Mouse (Mus musculus): ENCODE data around the gene Olfr456. TPM values are rescaled to one million over a fixed set of nuclear protein-coding genes. Genes with fewer than 3 reads are reported as not detected.
"Not testable (repeated sequence)": the region's sequence is repeated elsewhere in the genome, so short reads cannot be mapped to it uniquely, and the experiment has no call there.

The Olfr456 gene
- total and polyA plus RNA-seq, 3 experiments, result not detected

DNA sequence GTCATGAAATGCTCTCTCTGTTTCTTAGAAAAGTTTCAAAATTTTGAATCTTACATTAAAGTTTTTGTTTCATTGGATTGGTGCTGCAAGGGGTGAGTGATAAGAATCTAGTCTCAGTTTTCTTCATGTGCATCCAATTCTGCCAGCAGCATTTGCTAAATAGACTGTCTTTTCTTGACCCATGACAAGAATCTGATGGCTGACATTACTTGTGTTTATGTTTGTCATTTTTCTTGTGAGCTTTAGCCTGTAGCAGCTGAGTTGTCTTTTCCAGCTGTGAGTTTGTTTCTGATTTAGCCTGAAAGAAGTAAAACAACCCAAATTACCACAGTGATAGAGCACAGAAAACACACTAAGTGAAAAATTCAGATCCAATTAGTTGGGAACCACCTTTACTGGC lies 2.4 kb downstream of the Olfr456 start:
- Histone ChIP-seq H3K36me3 (ENCODE audit: control insufficient read depth in 1 of 2, insufficient read depth in 2 of 2, low read length in 2 of 2) (no peaks in the 10 kb centered on the region), H3K27me3 (ENCODE audit: control insufficient read depth in 1 of 2, insufficient read depth in 2 of 2, low read length in 2 of 2) (no peaks in the 10 kb centered on the region)
- no peak for DNase-seq (ENCODE audit: low read depth, low spot score)

GRCm38 (mm10) chr6:42476235-42476634 lies 10.8 kb downstream of the Olfr456 start, which contains the start of gene Olfr457:
Gene Olfr457 (minus strand): TSS chr6:42476335.
- Histone ChIP-seq H3K9me3 (replicated peaks; ENCODE audit: insufficient read depth, low read length) (no peaks in the 10 kb centered on the region), H3K4me3 (ENCODE audit: control insufficient read depth in 1 of 2, insufficient read depth in 1 of 2, low read depth in 2 of 2, low read length in 2 of 2) (no peak within 1 kb of the TSS), H3K79me2 (ENCODE audit: control insufficient read depth, insufficient read depth, low read length, poor library complexity) (no peaks in the 10 kb centered on the region), H3K27me3 (ENCODE audit: control insufficient read depth in 1 of 2, insufficient read depth in 2 of 2, low read length in 2 of 2) (no peaks in the 10 kb centered on the region), H3K27ac (ENCODE audit: control insufficient read depth, low read depth, low read length) (no peak within 1 kb of the TSS), H3K9ac (ENCODE audit: control insufficient read depth, low read depth, low read length, poor library complexity, severe bottlenecking) (no peak within 1 kb of the TSS), H3K4me1 (ENCODE audit: control insufficient read depth in 1 of 2, insufficient read depth in 2 of 2, low read length in 2 of 2) (no peaks in the 10 kb centered on the region), H3K36me3 (ENCODE audit: control insufficient read depth in 1 of 2, insufficient read depth in 2 of 2, low read length in 2 of 2) (no peaks in the 10 kb centered on the region)
- DNase-seq (ENCODE audit: low read depth, low spot score), result no peak
- no peak for TF ChIP-seq MAFK (IDR thresholded peaks at IDR 0.05; ENCODE audit: borderline replicate concordance, low read depth, low read length)
- TF ChIP-seq EP300 (IDR thresholded peaks at IDR 0.05; ENCODE audit: low read depth in 1 of 2, low read length in 2 of 2), result no peak
- no peak for TF ChIP-seq USF2 (IDR thresholded peaks at IDR 0.05; ENCODE audit: borderline replicate concordance in 1 of 2, insufficient read depth in 1 of 2, low read depth in 1 of 2, low read length in 2 of 2)

More for the DNA sequence above, 2.4 kb downstream of the Olfr456 start:
- Histone ChIP-seq H3K79me2 (ENCODE audit: control insufficient read depth, insufficient read depth, low read length, poor library complexity) (no peaks in the 10 kb centered on the region), H3K4me1 (ENCODE audit: control insufficient read depth in 1 of 2, insufficient read depth in 2 of 2, low read length in 2 of 2) (no peaks in the 10 kb centered on the region), H3K9ac (ENCODE audit: control insufficient read depth, low read depth, low read length, poor library complexity, severe bottlenecking) (no peak overlapping the region), H3K4me3 (ENCODE audit: control insufficient read depth in 1 of 2, insufficient read depth in 1 of 2, low read depth in 2 of 2, low read length in 2 of 2) (no peak overlapping the region), H3K9me3 (replicated peaks; ENCODE audit: insufficient read depth, low read length) (no peaks in the 10 kb centered on the region), H3K27ac (ENCODE audit: control insufficient read depth, low read depth, low read length) (no peak overlapping the region)
- no peak for TF ChIP-seq NRF1 (IDR thresholded peaks at IDR 0.05; ENCODE audit: insufficient read depth, low read depth, low read length, poor library complexity, severe bottlenecking)
- TF ChIP-seq KAT2A (conservative IDR thresholded peaks at IDR 0.05; ENCODE audit: low read depth, low read length), result no peak
- TF ChIP-seq CHD2 (IDR thresholded peaks at IDR 0.05; ENCODE audit: low read length), result no peak
- no peak for TF ChIP-seq EP300 (IDR thresholded peaks at IDR 0.05; ENCODE audit: low read depth in 1 of 2, low read length in 2 of 2)
- TF ChIP-seq BHLHE40 (IDR thresholded peaks at IDR 0.05; ENCODE audit: borderline replicate concordance, low read depth, low read length), result no peak
- TF ChIP-seq HCFC1 (IDR thresholded peaks at IDR 0.05; ENCODE audit: low read depth, low read length), result no peak
- TF ChIP-seq TAL1 (IDR thresholded peaks at IDR 0.05; ENCODE audit: low read length), result no peak
- no peak for TF ChIP-seq TBP (IDR thresholded peaks at IDR 0.05; ENCODE audit: low read depth, low read length)
- TF ChIP-seq JUND (IDR thresholded peaks at IDR 0.05; ENCODE audit: low read depth, low read length), result no peak
- no peak for TF ChIP-seq MXI1 (IDR thresholded peaks at IDR 0.05; ENCODE audit: low read depth, low read length)
- no peak for TF ChIP-seq MEF2A (IDR thresholded peaks at IDR 0.05; ENCODE audit: extremely low read depth, insufficient replicate concordance, low read depth, low read length, poor library complexity, severe bottlenecking)
- TF ChIP-seq E2F4 (IDR thresholded peaks at IDR 0.05; ENCODE audit: borderline replicate concordance, low read depth, low read length), result no peak
- no peak for TF ChIP-seq TCF12 (IDR thresholded peaks at IDR 0.05; ENCODE audit: low read depth, low read length)
- TF ChIP-seq MAZ (IDR thresholded peaks at IDR 0.05; ENCODE audit: low read depth, low read length), result no peak
- TF ChIP-seq POLR2AphosphoS5 (IDR thresholded peaks at IDR 0.05; ENCODE audit: borderline replicate concordance, low read depth, low read length), result no peak
- TF ChIP-seq MYB (IDR thresholded peaks at IDR 0.05; ENCODE audit: low read depth, low read length), result no peak
- TF ChIP-seq MAX (IDR thresholded peaks at IDR 0.05; ENCODE audit: low read length), result no peak

- not testable (repeated sequence) for H3K36me3 ChIP-seq (ENCODE audit: control insufficient read depth in 1 of 2, insufficient read depth in 2 of 2, low read length in 2 of 2); H3K27me3 ChIP-seq (ENCODE audit: control insufficient read depth in 1 of 2, insufficient read depth in 2 of 2, low read length in 2 of 2); H3K9me3 ChIP-seq (replicated peaks; ENCODE audit: insufficient read depth, low read length); H3K4me3 ChIP-seq (ENCODE audit: control insufficient read depth in 1 of 2, insufficient read depth in 1 of 2, low read depth in 2 of 2, low read length in 2 of 2); DNase-seq (ENCODE audit: low read depth, low spot score); H3K79me2 ChIP-seq (ENCODE audit: control insufficient read depth, insufficient read depth, low read length, poor library complexity); H3K27ac ChIP-seq (ENCODE audit: control insufficient read depth, low read depth, low read length); H3K9ac ChIP-seq (ENCODE audit: control insufficient read depth, low read depth, low read length, poor library complexity, severe bottlenecking); H3K4me1 ChIP-seq (ENCODE audit: control insufficient read depth in 1 of 2, insufficient read depth in 2 of 2, low read length in 2 of 2)
These were observed 15.7 kb downstream of the Olfr456 start for GRCm38 (mm10) chr6:42471298-42471697.

Data from MEL (cell line).